Mouse (Mus musculus) ES-E14 (cell line): Measurements from ENCODE around the gene Ntm. TPM values are rescaled to one million over a fixed set of nuclear protein-coding genes. Genes with fewer than 3 reads are reported as not detected.
A peak's percentile ranks its signal among the peaks of the same experiment; 100 is the strongest.

ENCODE experiments used
- DNase-seq: peaks from one replicate; pipeline ENCODE4 v3.0.0-alpha.2; 2013; ENCODE audit warnings: low read depth, low spot score
- H3K27ac ChIP-seq: 2 replicates; pipeline ENCODE4 v1.5.1; 2012; ENCODE audit warnings: low read depth, mild to moderate bottlenecking, low read length, moderate library complexity, mixed read lengths; ENCODE audit not compliant: poor library complexity, insufficient read depth, severe bottlenecking
- H3K36me3 ChIP-seq: 2 replicates; pipeline ENCODE4 v1.6.1; 2012; ENCODE audit warnings: mild to moderate bottlenecking, low read length, moderate library complexity, mixed read lengths; ENCODE audit not compliant: control insufficient read depth, poor library complexity, insufficient read depth, severe bottlenecking
- H3K4me1 ChIP-seq, 2 experiments: fragments of 150-350 bp in 1 of 2; sonication (generic) in 1 of 2; 2 replicates each; pipeline ENCODE4 v1.6.1; 2012; ENCODE audit warnings: low read length in 2 of 2, mild to moderate bottlenecking in 1 of 2, mixed read lengths in 1 of 2; ENCODE audit not compliant: control insufficient read depth in 2 of 2, insufficient read depth in 2 of 2, poor library complexity in 1 of 2
- H3K4me3 ChIP-seq, 2 experiments: fragments of 150-350 bp in 1 of 2; sonication (generic) in 1 of 2; 2 replicates each; pipeline ENCODE4 v1.5.1; 2012; ENCODE audit warnings: low read length in 2 of 2, low read depth in 1 of 2, mild to moderate bottlenecking in 1 of 2, mixed read lengths in 1 of 2; ENCODE audit not compliant: insufficient read depth in 1 of 2, poor library complexity in 1 of 2, severe bottlenecking in 1 of 2
- H3K9ac ChIP-seq: 2 replicates; pipeline ENCODE4 v1.6.1; 2012; ENCODE audit warnings: low read depth, mild to moderate bottlenecking, low read length, mixed read lengths; ENCODE audit not compliant: poor library complexity, insufficient read depth, severe bottlenecking
- H3K9me3 ChIP-seq: fragments of 150-350 bp; sonication (generic); 2 replicates; pipeline ENCODE4 v1.6.1; 2012; ENCODE audit warnings: low read depth, mild to moderate bottlenecking, low read length; ENCODE audit not compliant: control insufficient read depth, insufficient read depth
- CHD2 ChIP-seq: IDR thresholded peaks from 2 replicates; pipeline ENCODE4 v1.6.1; 2014; ENCODE audit warnings: mild to moderate bottlenecking, low read depth, low read length, inconsistent platforms
- HCFC1 ChIP-seq: IDR thresholded peaks from 2 replicates; pipeline ENCODE4 v1.6.1; 2012; ENCODE audit warnings: low read length, inconsistent platforms, borderline replicate concordance; ENCODE audit not compliant: insufficient read depth
- MAFK ChIP-seq: IDR thresholded peaks from 2 replicates; pipeline ENCODE4 v1.6.1; 2014; ENCODE audit warnings: mild to moderate bottlenecking, low read depth, low read length, inconsistent platforms; ENCODE audit not compliant: insufficient read depth
- ZC3H11A ChIP-seq: IDR thresholded peaks from 2 replicates; pipeline ENCODE4 v1.6.1; 2012; ENCODE audit warnings: low read depth, mild to moderate bottlenecking, inconsistent platforms, low read length, borderline replicate concordance
- ZNF384 ChIP-seq: IDR thresholded peaks from 2 replicates; pipeline ENCODE4 v1.6.1; 2012; ENCODE audit warnings: low read depth, low read length, inconsistent platforms
- in situ Hi-C, 2 experiments: fragments of 600-800 bp; cut with MboI; formaldehyde crosslinking; loops; one replicate each; pipeline ENCODE4 v1.15.1; 2025; ENCODE audit warnings: low sequenced_read_pairs in 2 of 2, inconsistent platforms in 1 of 2; ENCODE audit not compliant: unreplicated experiment in 2 of 2
- total RNA-seq: library from RNA; depleted of rRNA; stranded (reverse); fragments of 300-350 nt; gene quantifications from 2 replicates; pipeline ENCODE4 v1.2.3, GENCODE M21; 2012; rRNA removed

Ntm gene
- 0.67 and 3.6 TPM in 2 replicates for total RNA-seq

GRCm38 (mm10) chr9:29962978-29963377 lies at the start of gene Ntm:
TSS of gene Ntm (minus strand) at chr9:29963141.
- no peak for TF ChIP-seq ZNF384
- no peak for TF ChIP-seq MAFK
- no peak for TF ChIP-seq CHD2
- no peak for TF ChIP-seq HCFC1
- TF ChIP-seq ZC3H11A = no peak
- in situ Hi-C loops = no loop called here

GRCm38 (mm10) chr9:30005701-30006100 lies 42.8 kb upstream of the Ntm start:
- no peak for DNase-seq
- H3K4me3 ChIP-seq = no peak overlapping the region
- H3K4me1 ChIP-seq = no peaks in the 10 kb centered on the region
- no peak for TF ChIP-seq ZNF384
- TF ChIP-seq ZC3H11A = no peak
- no peak for TF ChIP-seq HCFC1
- no peak for TF ChIP-seq MAFK
- no peak for TF ChIP-seq CHD2
- H3K9ac ChIP-seq = no peak overlapping the region
- in situ Hi-C loops = no loop called here
- no peaks in the 10 kb centered on the region for H3K9me3 ChIP-seq
- no peak overlapping the region for H3K27ac ChIP-seq
- no peaks in the 10 kb centered on the region for H3K36me3 ChIP-seq

More at GRCm38 (mm10) chr9:29962978-29963377, at the start of gene Ntm:
- Histone ChIP-seq H3K36me3 (no peaks in the 10 kb centered on the region), H3K4me1 (0 out of 4 replicates have a peak, but pooled peaks cover 0 to 1% of the 10 kb centered on the region in 2 experiments), H3K9ac (no peak within 1 kb of the TSS), H3K27ac (no peak within 1 kb of the TSS), H3K9me3 (no peaks in the 10 kb centered on the region), H3K4me3 (0 out of 4 replicates have a peak within 1 kb of the TSS, but pooled peaks of 1 of the 2 experiments have one; percentile 30)
- no peak for DNase-seq

GRCm38 (mm10) chr9:30003612-30004011 lies 40.7 kb upstream of the Ntm start:
- in situ Hi-C loops = no loop called here
- TF ChIP-seq CHD2 (no peak), HCFC1 (no peak), ZC3H11A (peak; percentile 52; the same call in 1 of the 2 replicates)
- Histone ChIP-seq H3K4me3 (no peak overlapping the region), H3K9me3 (no peaks in the 10 kb centered on the region), H3K36me3 (no peaks in the 10 kb centered on the region), H3K4me1 (no peaks in the 10 kb centered on the region), H3K9ac (no peak overlapping the region), H3K27ac (no peak overlapping the region)
- DNase-seq = peak; percentile 24

- no peak for DNase-seq
- H3K9me3 ChIP-seq = no peaks in the 10 kb centered on the region
- no peak overlapping the region for H3K4me3 ChIP-seq
- no peak overlapping the region for H3K27ac ChIP-seq
- TF ChIP-seq ZC3H11A (no peak), ZNF384 (no peak)
- in situ Hi-C loops = no loop called here
- no peak overlapping the region for H3K9ac ChIP-seq
- H3K36me3 ChIP-seq = no peaks in the 10 kb centered on the region
- no peaks in the 10 kb centered on the region for H3K4me1 ChIP-seq
These were observed 18.4 kb upstream of the Ntm start for GRCm38 (mm10) chr9:29981177-29981915.
